Mouse (Mus musculus) kidney, embryonic 15.5 days (tissue): ENCODE measurements around the gene Fbxw9. TPM values are rescaled to one million over a fixed set of nuclear protein-coding genes. Genes with fewer than 3 reads are reported as not detected.

Experiments used
- ATAC-seq: fragments of 200-750 bp; cut with Nextera tagmentation; replicated peaks from 2 replicates; pipeline ENCODE4 v1.8.0; 2017; ENCODE audit warnings: moderate TSS enrichment; ENCODE audit not compliant: low FRiP score
- H3K27ac ChIP-seq: fragments of 300-500 bp; sonication (generic); 2 replicates; pipeline ENCODE4 v1.5.1; 2015; ENCODE audit warnings: mild to moderate bottlenecking, inconsistent platforms
- H3K27me3 ChIP-seq: fragments of 300-500 bp; sonication (generic); 2 replicates; pipeline ENCODE4 v1.6.1; 2015; ENCODE audit warnings: inconsistent platforms
- H3K36me3 ChIP-seq: fragments of 300-500 bp; sonication (generic); 2 replicates; pipeline ENCODE4 v1.6.1; 2015; ENCODE audit warnings: inconsistent platforms
- H3K4me1 ChIP-seq: fragments of 300-500 bp; sonication (generic); 2 replicates; pipeline ENCODE4 v1.6.1; 2015; ENCODE audit warnings: inconsistent platforms
- H3K4me2 ChIP-seq: fragments of 300-500 bp; sonication (generic); 2 replicates; pipeline ENCODE4 v1.6.1; 2015; ENCODE audit warnings: moderate library complexity, mild to moderate bottlenecking, inconsistent platforms
- H3K4me3 ChIP-seq: fragments of 300-500 bp; sonication (generic); replicated peaks from 2 replicates; pipeline ENCODE4 v1.5.1; 2015; ENCODE audit warnings: mild to moderate bottlenecking, inconsistent platforms
- H3K9ac ChIP-seq: fragments of 300-500 bp; sonication (generic); 2 replicates; pipeline ENCODE4 v1.6.1; 2015; ENCODE audit warnings: mild to moderate bottlenecking, inconsistent platforms
- H3K9me3 ChIP-seq: fragments of 300-500 bp; sonication (generic); replicated peaks from 2 replicates; pipeline ENCODE4 v1.6.1; 2016; ENCODE audit warnings: inconsistent platforms
- WGBS: fragments of 180-500 bp; shearing (Covaris S2); methylation state at CpG from one replicate; pipeline ENCODE4 v1.1.7; 2015; ENCODE audit warnings: mixed read lengths; 5-methylcytosine and 5-hydroxymethylcytosine counted together
- microRNA-seq: library from miRNA; unstranded; fragments of <30 nt; microRNA quantifications from one replicate; pipeline ENCODE4, GENCODE M21; 2016
- polyA plus RNA-seq: library from polyadenylated mRNA; unstranded; fragments of >200 nt; fragmentation: Nextera tagmentation; extraction: Ambion mirVana; gene quantifications from 2 replicates; pipeline ENCODE4 v1.2.1, GENCODE M21; 2015

Fbxw9 gene
- polyA plus RNA-seq, 1 experiment from 2014 or later = 32.1 TPM

- H3K27me3 ChIP-seq = no peaks in the 10 kb centered on the region
- H3K4me3 ChIP-seq = no peak overlapping the region
- no peak for ATAC-seq
- WGBS = 96% methylated on average over 13 of the region's 13 CpGs
- H3K4me2 ChIP-seq = no peak overlapping the region
- no peak overlapping the region for H3K27ac ChIP-seq
- H3K36me3 ChIP-seq = peaks cover 65% of the 10 kb centered on the region
- H3K4me1 ChIP-seq = no peaks in the 10 kb centered on the region
- H3K9me3 ChIP-seq = no peaks in the 10 kb centered on the region
- H3K9ac ChIP-seq = no peak overlapping the region
Measured at GRCm38 (mm10) chr8:85095051-85095450, 35.2 kb downstream of the Fbxw9 start.

DNA sequence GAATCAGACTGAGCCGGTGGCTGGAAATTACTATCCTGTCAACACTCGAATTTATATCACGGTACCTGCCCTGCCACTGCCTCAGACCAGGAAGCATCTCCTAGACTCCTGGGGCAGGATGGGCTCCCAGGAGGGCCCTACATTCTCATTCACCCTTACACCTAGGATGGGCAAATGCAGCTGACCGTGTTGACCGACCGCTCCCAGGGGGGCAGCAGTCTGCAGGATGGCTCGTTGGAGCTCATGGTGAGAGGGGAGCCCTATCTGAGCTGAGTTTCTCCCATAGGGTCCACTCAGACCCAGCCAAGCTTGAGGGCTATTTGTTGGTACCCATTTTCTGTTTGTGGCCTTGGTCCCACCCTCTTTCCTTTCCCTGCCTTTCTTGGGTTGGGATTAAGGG, 35.7 kb downstream of the Fbxw9 start:
- H3K4me1 ChIP-seq = no peaks in the 10 kb centered on the region
- no peaks in the 10 kb centered on the region for H3K9me3 ChIP-seq
- no peak overlapping the region for H3K4me2 ChIP-seq
- H3K27ac ChIP-seq = no peak overlapping the region
- H3K9ac ChIP-seq = no peak overlapping the region
- WGBS = 95% methylated on average over 7 of the region's 7 CpGs
- H3K36me3 ChIP-seq = peaks cover 65% of the 10 kb centered on the region
- no peak overlapping the region for H3K4me3 ChIP-seq
- no peaks in the 10 kb centered on the region for H3K27me3 ChIP-seq
- ATAC-seq = no peak

- 90% methylated on average over 16 of the region's 16 CpGs for whole genome bisulfite sequencing
- H3K27me3 ChIP-seq = no peaks in the 10 kb centered on the region
- H3K36me3 ChIP-seq = peaks cover 65% of the 10 kb centered on the region
- no peak overlapping the region for H3K4me3 ChIP-seq
- no peaks in the 10 kb centered on the region for H3K9me3 ChIP-seq
- no peaks in the 10 kb centered on the region for H3K4me1 ChIP-seq
- no peak overlapping the region for H3K4me2 ChIP-seq
- no peak overlapping the region for H3K9ac ChIP-seq
- ATAC-seq = no peak
- no peak overlapping the region for H3K27ac ChIP-seq
Measured at GRCm38 (mm10) chr8:85096196-85096595, 36.3 kb downstream of the Fbxw9 start.

- WGBS = 87% methylated on average over 4 of the region's 4 CpGs
- no peaks in the 10 kb centered on the region for H3K9me3 ChIP-seq
- no peak for ATAC-seq
Measured at GRCm38 (mm10) chr8:85096850-85097249, 37.0 kb downstream of the Fbxw9 start.

GRCm38 (mm10) chr8:85100076-85100665, 40.3 kb downstream of the Fbxw9 start:
- WGBS = 86% methylated on average over 4 of the region's 4 CpGs
- no peak overlapping the region for H3K4me3 ChIP-seq
- H3K9me3 ChIP-seq = no peaks in the 10 kb centered on the region
- H3K36me3 ChIP-seq = peaks cover 39% of the 10 kb centered on the region
- H3K27me3 ChIP-seq = no peaks in the 10 kb centered on the region
- H3K27ac ChIP-seq = no peak overlapping the region
- H3K4me2 ChIP-seq = no peak overlapping the region
- no peaks in the 10 kb centered on the region for H3K4me1 ChIP-seq
- no peak for ATAC-seq
- no peak overlapping the region for H3K9ac ChIP-seq

More at GRCm38 (mm10) chr8:85096850-85097249, 37.0 kb downstream of the Fbxw9 start:
- H3K27me3 ChIP-seq = no peaks in the 10 kb centered on the region
- no peak overlapping the region for H3K4me2 ChIP-seq
- H3K27ac ChIP-seq = no peak overlapping the region
- H3K4me1 ChIP-seq = no peaks in the 10 kb centered on the region
- no peak overlapping the region for H3K4me3 ChIP-seq
- no peak overlapping the region for H3K9ac ChIP-seq
- H3K36me3 ChIP-seq = peaks cover 65% of the 10 kb centered on the region

- no peak overlapping the region for H3K4me3 ChIP-seq
- no peak overlapping the region for H3K27ac ChIP-seq
- 94% methylated on average over 10 of the region's 10 CpGs for WGBS
- peaks cover 43% of the 10 kb centered on the region for H3K36me3 ChIP-seq
- no peak overlapping the region for H3K4me2 ChIP-seq
- no peaks in the 10 kb centered on the region for H3K4me1 ChIP-seq
- H3K27me3 ChIP-seq = no peaks in the 10 kb centered on the region
- no peaks in the 10 kb centered on the region for H3K9me3 ChIP-seq
- no peak for ATAC-seq
- H3K9ac ChIP-seq = no peak overlapping the region
Measured at GRCm38 (mm10) chr8:85113241-85113640, 53.4 kb downstream of the Fbxw9 start.

- H3K4me2 ChIP-seq = no peak overlapping the region
- ATAC-seq = no peak
- peaks cover 4% of the 10 kb centered on the region; the same call in 1 of the 2 replicates for H3K4me1 ChIP-seq
- H3K27ac ChIP-seq = no peak overlapping the region
- WGBS = 76% methylated on average over 4 of the region's 4 CpGs
- H3K27me3 ChIP-seq = no peaks in the 10 kb centered on the region
- no peaks in the 10 kb centered on the region for H3K9me3 ChIP-seq
- no peak overlapping the region for H3K4me3 ChIP-seq
- no peak overlapping the region for H3K9ac ChIP-seq
- H3K36me3 ChIP-seq = peaks cover 25% of the 10 kb centered on the region
Measured at GRCm38 (mm10) chr8:85115501-85115900, 55.6 kb downstream of the Fbxw9 start.

Small RNAs within 50 kb of the gene (microRNA-seq; reads per million reads assigned to microRNA genes)
- gene Gm23388 (1.2 reads per million), gene Mir7070 (0.89 reads per million)

Other genes starting within 250 kb of the Fbxw9 start
- gene Dand5, start 237.2 kb upstream of the Fbxw9 start, polyA plus RNA-seq = 6.3 and 7.0 TPM in 2 replicates
- gene Gadd45gip1, start 228.5 kb upstream of the Fbxw9 start, polyA plus RNA-seq = 52.6 and 53.0 TPM in 2 replicates
- gene Rad23a, start 219.4 kb upstream of the Fbxw9 start, polyA plus RNA-seq = 112 and 122 TPM in 2 replicates
- gene Calr, start 213.1 kb upstream of the Fbxw9 start, polyA plus RNA-seq = 1,039 and 1,041 TPM in 2 replicates
- 102 and 103 TPM in 2 replicates for gene Farsa, start 203.1 kb upstream of the Fbxw9 start, polyA plus RNA-seq
- 66.5 and 70.3 TPM in 2 replicates for gene Syce2, start 187.9 kb upstream of the Fbxw9 start, polyA plus RNA-seq
- 49.8 and 51.2 TPM in 2 replicates for gene Gcdh, start 166.1 kb upstream of the Fbxw9 start, polyA plus RNA-seq
- 3.4 and 7.2 TPM in 2 replicates for gene Klf1, start 158.1 kb upstream of the Fbxw9 start, polyA plus RNA-seq
- 8.3 and 8.6 TPM in 2 replicates for gene Dnase2a, start 151.5 kb upstream of the Fbxw9 start, polyA plus RNA-seq
- 0.40 and 0.48 TPM in 2 replicates for gene Mast1, start 122.7 kb upstream of the Fbxw9 start, polyA plus RNA-seq
- 0.45 and 0.49 TPM in 2 replicates for gene Rtbdn, start 113.1 kb upstream of the Fbxw9 start, polyA plus RNA-seq
- gene Gm49661, start 90.6 kb upstream of the Fbxw9 start, polyA plus RNA-seq = not detected in 2 replicates
- 808 and 824 TPM in 2 replicates for gene Prdx2, start 90.5 kb upstream of the Fbxw9 start, polyA plus RNA-seq
- gene Rnaseh2a, start 90.3 kb upstream of the Fbxw9 start, polyA plus RNA-seq = 125 and 129 TPM in 2 replicates
- 9.6 TPM in 2 replicates for gene Junb, start 81.3 kb upstream of the Fbxw9 start, polyA plus RNA-seq
- gene Hook2, start 69.5 kb upstream of the Fbxw9 start, polyA plus RNA-seq = 25.3 and 27.0 TPM in 2 replicates
- gene Best2, start 45.5 kb upstream of the Fbxw9 start, polyA plus RNA-seq = 0.10 TPM in 1 of 2 replicates, not detected in the other
- gene Asna1, start 34.8 kb upstream of the Fbxw9 start, polyA plus RNA-seq = 133 and 143 TPM in 2 replicates
- gene Trir, start 33.2 kb upstream of the Fbxw9 start, polyA plus RNA-seq = 119 and 120 TPM in 2 replicates
- gene Tnpo2, start 23.1 kb upstream of the Fbxw9 start, polyA plus RNA-seq = 25.8 and 30.0 TPM in 2 replicates
- gene Gm5741, start 7.9 kb downstream of the Fbxw9 start, polyA plus RNA-seq = 0.66 and 0.82 TPM in 2 replicates
- 68.8 and 72.3 TPM in 2 replicates for gene Dhps, start 11.7 kb downstream of the Fbxw9 start, polyA plus RNA-seq
- gene Wdr83os, start 20.7 kb downstream of the Fbxw9 start, polyA plus RNA-seq = 141 TPM in 2 replicates
- gene Wdr83, start 21.3 kb downstream of the Fbxw9 start, polyA plus RNA-seq = 43.3 and 45.1 TPM in 2 replicates
- 39.2 and 41.5 TPM in 2 replicates for gene Man2b1, start 23.2 kb downstream of the Fbxw9 start, polyA plus RNA-seq
- gene Zfp791, start 63.0 kb downstream of the Fbxw9 start, polyA plus RNA-seq = 2.0 and 2.6 TPM in 2 replicates
- gene Cks1brt, start 91.9 kb downstream of the Fbxw9 start, polyA plus RNA-seq = not detected in 2 replicates
- gene Olfr371, start 165.9 kb downstream of the Fbxw9 start, polyA plus RNA-seq = not detected in 2 replicates
- gene Orc6, start 239.6 kb downstream of the Fbxw9 start, polyA plus RNA-seq = 110 and 111 TPM in 2 replicates
- 142 and 144 TPM in 2 replicates for gene Vps35, start 239.7 kb downstream of the Fbxw9 start, polyA plus RNA-seq